Mouse (Mus musculus) liver (tissue): ENCODE measurements around the gene Trim25.

Experiments
- DNase-seq: peaks from one replicate; pipeline ENCODE4 v3.0.0-alpha.2; 2020; ENCODE audit warnings: mixed read lengths

The Trim25 gene

DNA sequence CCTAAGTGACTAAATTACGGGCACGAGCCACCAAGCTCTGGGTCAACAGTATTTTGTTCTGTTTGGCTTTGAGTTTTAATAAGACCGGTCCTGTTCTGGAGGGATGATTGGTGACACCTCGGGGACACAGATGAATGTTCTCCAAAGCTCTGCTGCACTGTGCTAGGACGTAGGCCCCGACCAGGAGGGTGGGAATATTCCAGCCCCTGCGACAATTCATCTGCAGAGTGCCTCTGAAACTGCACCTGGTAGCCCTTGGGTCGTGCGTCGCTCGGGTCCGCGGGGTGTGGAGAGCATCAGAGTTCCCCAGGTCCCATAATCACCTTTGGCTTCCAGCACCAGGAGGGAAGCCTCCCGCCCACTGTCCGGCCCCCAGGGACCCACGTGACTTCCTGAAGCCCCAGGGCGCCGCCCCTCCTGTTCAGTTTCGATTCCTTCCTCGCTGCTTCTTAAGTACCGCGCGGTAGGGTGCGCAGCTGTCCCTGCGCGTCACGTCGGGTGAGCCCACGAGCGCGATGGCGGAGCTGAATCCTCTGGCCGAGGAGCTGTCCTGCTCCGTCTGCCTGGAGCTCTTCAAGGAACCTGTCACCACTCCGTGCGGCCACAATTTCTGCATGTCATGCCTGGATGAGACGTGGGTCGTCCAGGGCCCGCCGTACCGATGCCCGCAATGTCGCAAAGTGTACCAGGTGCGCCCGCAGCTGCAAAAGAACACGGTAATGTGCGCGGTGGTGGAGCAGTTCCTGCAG, at the start of gene Trim25:
Gene Trim25, plus strand, starts transcription at position 403 of the 749 bp plus-strand sequence.
- peak; percentile 95 for DNase-seq

DNA sequence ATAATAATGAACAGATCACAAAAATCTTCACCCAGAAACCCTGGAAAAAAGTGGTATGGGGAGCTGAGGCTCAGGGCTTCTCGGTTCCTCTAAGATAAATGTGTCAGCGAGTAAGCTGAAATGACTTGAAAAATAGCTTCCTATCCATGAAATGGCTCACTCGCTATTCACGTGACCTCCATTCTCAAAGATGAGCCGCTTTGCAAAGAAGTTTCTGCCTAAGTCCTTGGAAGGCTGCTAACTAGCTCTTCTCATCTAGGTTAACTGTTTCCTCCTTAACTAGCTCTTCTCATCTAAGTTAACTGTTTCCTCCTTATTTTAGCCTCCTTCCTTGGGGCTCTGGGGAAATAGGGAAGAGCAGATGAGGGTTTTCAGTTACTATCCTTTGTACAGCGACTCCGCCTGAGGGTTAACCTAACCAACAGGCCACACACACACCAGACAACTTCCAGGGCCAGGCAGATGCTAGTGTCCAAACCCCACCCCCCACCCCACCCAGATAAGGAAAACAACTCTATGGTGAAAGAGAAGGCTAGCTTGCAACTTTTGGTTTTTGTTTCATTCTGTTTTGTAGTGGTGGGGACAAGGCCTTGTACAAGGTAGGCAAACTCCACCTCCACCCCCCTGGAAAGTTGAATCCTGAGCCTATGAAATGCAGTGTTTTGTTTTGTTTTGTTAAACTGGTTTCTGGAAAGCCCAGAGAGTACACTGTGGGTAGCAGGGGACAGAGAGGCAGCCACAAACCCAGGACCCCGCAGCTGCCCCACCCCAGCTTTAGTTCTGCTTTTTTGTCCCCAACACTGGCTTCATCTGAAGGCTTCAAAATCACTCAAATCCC, 49.2 kb upstream of the Trim25 start:
- DNase-seq, result no peak

DNA sequence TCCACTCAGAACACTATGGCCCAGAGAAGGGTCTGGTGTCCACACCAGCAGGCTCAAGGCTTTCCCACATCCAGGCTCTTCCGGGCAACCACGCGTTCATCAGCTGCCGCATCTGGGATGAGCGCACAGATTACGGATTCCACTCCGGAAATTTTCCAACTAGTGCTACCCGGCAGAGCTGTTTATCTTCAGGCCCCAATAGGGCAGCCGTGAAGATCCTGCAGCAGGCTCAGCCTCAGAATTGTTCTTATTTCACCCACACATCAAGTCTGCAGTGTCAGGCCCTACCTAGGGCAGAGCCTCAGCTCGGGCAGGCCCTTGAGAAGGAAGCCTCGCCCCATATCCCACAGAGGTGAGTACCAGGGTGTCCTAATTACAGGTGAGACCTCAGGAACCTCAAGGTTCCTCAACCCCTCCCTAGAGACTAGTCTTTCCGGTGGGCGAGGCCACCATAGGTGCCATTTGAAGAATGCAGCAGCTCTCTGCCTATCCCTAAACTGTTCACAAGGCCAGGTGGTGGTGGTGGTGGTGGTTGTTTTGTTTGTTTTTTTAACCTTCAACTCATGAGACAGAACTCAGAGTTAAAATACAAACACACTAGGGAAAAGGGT, 48.4 kb upstream of the Trim25 start:
- DNase-seq, result no peak

- no peak for DNase-seq
Observed at GRCm38 (mm10) chr11:88951576-88951975, 47.6 kb upstream of the Trim25 start.

- DNase-seq, result no peak
Observed at GRCm38 (mm10) chr11:88952117-88952516, 47.1 kb upstream of the Trim25 start.

DNA sequence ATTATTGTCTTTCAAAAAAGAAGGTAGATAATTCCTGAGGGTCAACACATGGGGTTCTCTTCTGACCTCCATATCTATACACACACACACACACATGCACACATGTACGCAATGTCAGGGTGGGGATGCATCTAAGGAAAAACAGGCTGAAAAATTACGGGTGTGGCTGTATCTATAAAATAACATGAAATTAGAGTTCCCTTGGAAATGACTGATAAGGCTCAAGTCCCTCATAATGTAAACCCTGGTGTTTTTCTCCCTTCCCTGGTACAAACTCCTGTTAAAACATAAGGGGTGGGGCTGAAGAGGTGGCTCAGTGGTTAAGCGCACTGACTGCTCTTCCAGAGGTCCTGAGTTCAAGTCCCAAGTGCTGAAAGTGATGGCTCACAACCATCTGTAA, 45.6 kb upstream of the Trim25 start:
- DNase-seq, result no peak

- no peak for DNase-seq
Observed at GRCm38 (mm10) chr11:88954803-88955202, 44.4 kb upstream of the Trim25 start.

GRCm38 (mm10) chr11:88955217-88955969, 43.8 kb upstream of the Trim25 start, which contains the start of gene Scpep1:
Scpep1 (minus strand) TSS chr11:88955465.
- peak; percentile 97 for DNase-seq

GRCm38 (mm10) chr11:88958851-88959250, 40.3 kb upstream of the Trim25 start:
- DNase-seq, result no peak

DNA sequence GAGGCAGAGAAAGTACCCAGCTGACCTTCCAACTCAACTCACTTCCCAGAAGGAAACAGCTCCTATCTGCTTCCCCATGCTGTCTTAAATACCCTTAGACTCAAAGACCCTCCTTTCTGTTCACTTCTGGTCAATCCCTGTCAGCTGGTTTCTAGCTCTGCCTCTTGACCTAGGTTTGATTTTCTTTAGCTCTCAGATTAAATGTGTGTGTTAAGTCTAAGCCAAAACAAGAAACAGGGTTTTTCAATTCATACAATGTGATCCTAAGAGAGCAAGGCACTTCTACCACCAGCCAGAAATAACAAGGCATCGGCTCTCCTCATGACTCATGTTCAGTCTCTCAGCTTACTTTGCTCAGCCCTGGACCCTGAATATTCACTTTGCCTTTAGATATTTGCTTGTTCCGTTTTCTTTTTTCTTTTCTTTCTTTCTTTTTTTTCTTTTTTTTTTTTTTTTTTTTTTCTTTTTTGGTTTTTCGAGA, 32.3 kb upstream of the Trim25 start, which contains the start of gene Elobl:
Gene Elobl, minus strand, starts transcription at position 51 of the 481 bp plus-strand sequence.
- DNase-seq, result no peak

DNA sequence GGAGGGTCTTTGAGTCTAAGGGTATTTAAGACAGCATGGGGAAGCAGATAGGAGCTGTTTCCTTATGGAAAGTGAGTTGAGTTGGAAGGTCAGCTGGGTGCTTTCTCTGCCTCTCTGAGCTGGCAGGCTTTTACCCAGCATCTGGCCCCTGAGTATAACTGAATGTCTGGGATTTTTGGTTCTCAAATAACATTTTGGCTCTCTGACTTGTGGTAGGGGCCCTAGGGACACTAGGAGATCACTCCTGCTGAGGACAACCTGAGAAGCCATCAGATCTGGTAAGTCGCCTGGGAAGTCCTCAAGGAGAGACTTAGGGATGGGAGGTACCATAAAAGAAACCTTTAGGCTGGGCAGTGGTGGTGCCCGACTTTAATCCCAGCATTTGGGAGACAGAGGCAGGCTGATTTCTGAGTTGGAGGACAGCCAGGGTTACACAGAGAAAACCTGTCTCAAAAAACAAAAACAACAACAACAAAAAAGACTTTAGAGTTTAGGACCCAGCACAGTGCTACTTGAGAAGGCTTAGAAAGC, 28.9 kb upstream of the Trim25 start, which contains the start of gene Coil:
Gene Coil, plus strand, starts transcription at position 51 of the 531 bp plus-strand sequence.
- DNase-seq, result no peak

DNA sequence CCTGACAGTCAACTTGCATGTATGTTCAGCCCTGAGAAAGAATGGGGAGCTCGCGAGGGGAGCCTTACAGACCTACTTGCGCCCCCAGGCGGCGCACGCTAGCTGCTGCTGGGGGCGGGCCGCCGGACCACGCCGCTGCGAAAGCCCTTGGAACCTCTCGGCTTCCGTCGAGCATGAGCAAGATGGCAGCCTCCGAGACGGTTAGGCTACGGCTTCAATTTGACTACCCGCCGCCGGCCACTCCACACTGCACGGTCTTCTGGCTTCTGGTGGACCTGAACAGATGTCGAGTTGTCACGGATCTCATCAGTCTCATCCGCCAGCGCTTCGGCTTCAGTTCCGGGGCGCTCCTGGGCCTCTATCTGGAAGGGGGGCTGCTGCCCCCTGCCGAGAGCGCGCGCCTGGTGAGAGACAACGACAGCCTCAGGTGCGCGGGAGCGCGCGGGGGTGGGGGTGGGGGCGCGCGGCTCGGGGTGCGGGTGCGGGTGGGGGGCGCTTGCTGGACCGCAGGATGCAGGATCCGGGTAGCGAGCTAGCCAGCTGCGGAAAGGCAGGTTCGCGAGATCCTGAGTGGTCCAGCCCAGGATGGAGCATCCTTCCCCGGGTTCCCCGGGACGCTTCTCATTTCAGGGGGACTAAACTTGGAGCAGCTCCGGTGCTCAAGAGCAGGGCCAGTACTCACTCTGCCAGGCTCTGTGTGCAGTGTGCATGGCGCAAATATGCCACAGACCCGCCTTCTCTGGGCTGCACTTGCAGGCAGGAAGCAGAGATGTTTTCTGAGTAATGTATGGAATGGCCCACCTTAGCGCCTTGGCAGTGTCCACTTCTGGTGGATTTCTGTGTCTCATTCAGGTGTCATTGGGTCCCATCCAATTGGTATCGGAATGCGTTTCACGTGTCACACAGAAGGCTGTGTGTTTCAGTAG, 25.1 kb upstream of the Trim25 start:
- DNase-seq, result peak; percentile 91

GRCm38 (mm10) chr11:88976320-88976719, 22.9 kb upstream of the Trim25 start:
- DNase-seq, result no peak

GRCm38 (mm10) chr11:88977188-88977587, 22.0 kb upstream of the Trim25 start:
- no peak for DNase-seq

GRCm38 (mm10) chr11:88981337-88981736, 17.8 kb upstream of the Trim25 start:
- no peak for DNase-seq

DNA sequence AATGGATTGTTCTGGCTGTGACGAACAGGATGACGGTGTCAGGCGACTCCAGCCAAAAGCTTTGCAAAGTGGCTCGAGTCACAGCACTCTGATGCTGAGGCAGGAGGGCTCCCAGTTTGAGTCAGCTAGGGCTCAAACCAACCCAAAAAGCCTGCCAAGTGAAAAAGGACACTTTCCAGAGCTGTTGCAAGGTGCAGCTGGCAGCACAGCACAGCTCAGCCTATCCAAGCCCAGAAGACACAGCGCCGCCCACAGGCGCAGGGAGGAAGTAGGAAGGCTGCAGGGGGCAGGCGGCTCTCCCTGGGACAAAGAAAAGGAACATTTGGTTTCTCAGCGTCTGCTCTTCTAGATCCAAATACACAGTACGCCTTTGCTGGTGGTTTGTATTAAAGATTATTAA, 12.6 kb upstream of the Trim25 start:
- no peak for DNase-seq

GRCm38 (mm10) chr11:88988956-88989355, 10.2 kb upstream of the Trim25 start:
- DNase-seq, result no peak

DNA sequence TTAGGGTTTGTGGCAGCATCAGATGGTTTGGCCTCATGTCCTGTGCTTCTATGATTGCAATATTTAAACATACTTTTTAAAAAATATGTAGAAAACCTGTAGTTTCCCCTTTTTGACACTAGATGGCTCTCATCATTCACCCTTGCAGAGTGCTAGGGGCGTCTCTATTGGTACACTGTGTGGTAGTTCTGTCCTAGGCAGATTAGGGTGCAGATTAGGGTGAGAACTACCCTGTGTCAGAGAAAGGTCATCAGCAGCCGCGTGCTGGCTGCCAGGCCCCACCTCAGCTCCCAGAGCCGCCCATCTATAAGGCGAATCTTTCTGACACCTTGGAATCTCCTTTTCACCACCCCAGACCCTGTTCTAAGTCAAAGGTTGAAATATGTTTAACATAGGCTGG, 9.6 kb upstream of the Trim25 start:
- DNase-seq, result peak; percentile 24

DNA sequence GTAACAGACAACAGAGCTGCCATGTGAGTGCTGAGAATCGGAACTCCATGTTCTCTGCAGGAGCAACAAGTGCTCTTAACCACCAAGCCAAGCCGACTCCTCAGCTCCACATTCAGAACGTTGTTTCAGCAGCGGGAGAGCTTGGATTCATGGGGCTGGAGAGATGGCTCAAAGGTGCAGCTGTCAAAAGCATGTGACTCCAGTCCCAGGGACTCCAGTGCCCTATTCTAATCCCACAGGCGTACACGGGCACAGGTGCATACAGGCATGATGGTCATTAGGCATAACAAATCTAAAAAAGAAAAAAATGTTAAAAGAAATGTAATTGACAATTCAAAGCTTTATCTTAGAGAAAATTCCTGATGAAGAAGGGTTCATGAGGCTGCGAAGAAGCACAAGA, 6.0 kb upstream of the Trim25 start:
- DNase-seq, result no peak

- peak; percentile 64 for DNase-seq
Observed at GRCm38 (mm10) chr11:88993625-88994024, 5.6 kb upstream of the Trim25 start.

GRCm38 (mm10) chr11:88994492-88994891, 4.7 kb upstream of the Trim25 start:
- DNase-seq, result no peak
